Mouse (Mus musculus): Measurements from ENCODE around the gene Actn4. TPM values are rescaled to one million over a fixed set of nuclear protein-coding genes. Genes with fewer than 3 reads are reported as not detected.
"Not testable (repeated sequence)": the region's sequence is repeated elsewhere in the genome, so short reads cannot be mapped to it uniquely, and the experiment has no call there.

The Actn4 gene
- polyA plus RNA-seq, 1 experiment from 2014 or later = 260 TPM

DNA sequence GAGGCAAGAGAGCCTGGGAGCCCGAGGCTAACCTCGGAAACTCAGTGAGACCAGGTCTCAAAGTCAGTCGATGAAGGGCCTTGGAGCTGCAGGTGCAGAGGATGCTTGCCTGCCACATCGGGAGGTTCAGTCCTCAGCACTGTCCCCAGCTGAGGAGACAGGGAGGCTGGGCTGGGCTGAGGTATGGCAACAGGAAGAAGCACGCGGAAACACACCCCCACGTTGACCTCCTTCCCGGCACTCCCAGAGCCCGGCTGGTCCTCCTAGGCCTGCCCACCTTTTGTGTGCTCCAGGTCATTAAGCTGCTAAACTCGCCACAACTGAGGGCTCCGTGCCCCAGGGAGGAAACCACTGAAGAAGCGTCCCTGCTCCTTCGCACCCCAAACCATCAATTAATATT lies 80.9 kb downstream of the Actn4 start, which contains the start of gene Capn12:
Gene Capn12, plus strand, starts transcription at position 224 of the 400 bp plus-strand sequence.
- Histone ChIP-seq H3K4me1 (peaks cover 21% of the 10 kb centered on the region), H3K9me3 (no peaks in the 10 kb centered on the region), H3K27me3 (replicated peaks; ENCODE audit: low read depth, poor library complexity, severe bottlenecking) (peaks cover 7% of the 10 kb centered on the region; the same call in 1 of the 2 replicates), H3K36me3 (replicated peaks) (no peaks in the 10 kb centered on the region), H3K4me3 (no peak within 1 kb of the TSS), H3K27ac (replicated peaks) (peak within 1 kb of the TSS; percentile 54)
- WGBS = 41% methylated on average over 13 of the region's 13 CpGs
- DNase-seq (ENCODE audit: low spot score) = no peak

- H3K9me3 ChIP-seq = no peaks in the 10 kb centered on the region
- H3K27ac ChIP-seq (replicated peaks) = no peak overlapping the region; the same call in 1 of the 2 replicates
- DNase-seq (ENCODE audit: low spot score) = no peak
- WGBS = 71% methylated on average over 10 of the region's 10 CpGs
- peaks cover 25% of the 10 kb centered on the region for H3K4me1 ChIP-seq
- no peak overlapping the region for H3K4me3 ChIP-seq
- 0 out of 2 replicates have a peak, but pooled peaks cover under 1% of the 10 kb centered on the region for H3K27me3 ChIP-seq (replicated peaks; ENCODE audit: low read depth, poor library complexity, severe bottlenecking)
- no peaks in the 10 kb centered on the region for H3K36me3 ChIP-seq (replicated peaks)
These were observed 81.6 kb downstream of the Actn4 start for GRCm38 (mm10) chr7:28880554-28880953.

DNA sequence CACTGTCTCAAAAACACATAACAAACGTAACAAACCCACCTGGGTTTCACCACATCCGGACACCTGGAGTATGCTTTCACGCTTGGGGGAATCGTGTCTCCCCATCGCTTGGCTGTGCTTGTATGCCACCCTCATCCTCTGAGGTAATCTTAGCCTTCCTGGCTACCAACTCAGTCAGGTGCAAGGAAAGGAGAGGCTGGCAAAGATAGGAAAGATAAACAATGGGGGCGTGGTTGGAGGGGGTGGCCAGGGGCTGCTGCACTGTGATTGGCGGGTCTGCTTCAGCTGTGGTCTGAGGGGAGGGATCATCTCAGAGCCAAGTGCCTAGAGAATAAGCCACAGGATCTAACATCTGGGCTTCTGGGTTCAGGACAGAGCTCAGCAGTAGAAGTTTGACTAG lies 82.5 kb downstream of the Actn4 start:
- WGBS = 75% methylated on average over 7 of the region's 7 CpGs
- H3K4me1 ChIP-seq = peaks cover 26% of the 10 kb centered on the region
- DNase-seq (ENCODE audit: low spot score) = no peak
- H3K27ac ChIP-seq (replicated peaks) = no peak overlapping the region
- H3K36me3 ChIP-seq (replicated peaks) = no peaks in the 10 kb centered on the region
- no peaks in the 10 kb centered on the region for H3K9me3 ChIP-seq
- no peaks in the 10 kb centered on the region for H3K27me3 ChIP-seq (replicated peaks; ENCODE audit: low read depth, poor library complexity, severe bottlenecking)
- H3K4me3 ChIP-seq = no peak overlapping the region

GRCm38 (mm10) chr7:28877856-28878255 lies 84.3 kb downstream of the Actn4 start:
- Histone ChIP-seq H3K27ac (replicated peaks) (no peak overlapping the region), H3K36me3 (replicated peaks) (no peaks in the 10 kb centered on the region), H3K27me3 (replicated peaks; ENCODE audit: low read depth, poor library complexity, severe bottlenecking) (no peaks in the 10 kb centered on the region), H3K4me1 (peaks cover 37% of the 10 kb centered on the region), H3K4me3 (no peak overlapping the region), H3K9me3 (no peaks in the 10 kb centered on the region)
- 84% methylated on average over 4 of the region's 4 CpGs for WGBS
- DNase-seq (ENCODE audit: low spot score) = peak; percentile 7

DNA sequence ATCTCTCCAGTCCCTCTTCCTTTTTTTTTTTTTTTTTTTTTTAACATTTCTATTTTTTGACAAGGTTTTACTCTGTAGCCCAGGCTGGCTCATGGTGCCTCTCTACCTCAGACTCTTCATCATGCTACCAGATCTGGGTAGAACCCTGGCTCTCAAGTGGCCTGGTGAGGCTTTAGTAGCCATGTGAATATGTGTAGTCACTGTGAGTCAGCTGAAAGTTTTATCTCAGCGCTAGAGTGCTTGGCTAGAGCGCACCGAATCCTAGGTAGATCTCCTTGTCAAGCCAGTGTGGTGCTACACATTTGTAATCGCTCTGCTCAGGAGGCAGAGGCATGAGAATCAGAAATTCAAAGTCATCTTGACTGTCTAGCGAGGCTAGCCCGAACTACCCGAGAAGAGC lies 85.0 kb downstream of the Actn4 start:
- 91% methylated on average over 7 of the region's 7 CpGs for WGBS
- no peak for DNase-seq (ENCODE audit: low spot score)
- Histone ChIP-seq H3K27ac (replicated peaks) (no peak overlapping the region), H3K4me1 (peaks cover 36% of the 10 kb centered on the region), H3K4me3 (no peak overlapping the region), H3K9me3 (no peaks in the 10 kb centered on the region), H3K36me3 (replicated peaks) (no peaks in the 10 kb centered on the region), H3K27me3 (replicated peaks; ENCODE audit: low read depth, poor library complexity, severe bottlenecking) (no peaks in the 10 kb centered on the region)

DNA sequence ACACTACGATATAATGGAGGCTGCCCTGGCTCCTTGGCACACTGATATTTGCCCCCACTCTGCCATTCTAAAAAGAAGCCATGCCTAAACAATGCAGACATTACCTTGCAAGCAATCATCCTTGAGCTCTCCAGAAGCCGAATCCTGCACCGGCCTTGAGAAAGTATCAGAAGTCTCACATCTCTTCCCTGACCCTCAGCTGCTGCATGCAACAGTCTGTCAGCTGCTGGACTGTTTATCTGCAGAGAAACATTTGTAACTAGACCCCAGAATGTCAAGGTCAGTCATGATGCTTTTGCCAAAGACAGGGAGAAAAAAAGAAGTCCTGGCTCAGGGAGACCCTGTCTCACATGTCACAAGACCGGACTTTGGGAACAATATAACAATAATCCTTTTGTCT lies 86.0 kb downstream of the Actn4 start:
- Histone ChIP-seq H3K4me1 (peaks cover 25% of the 10 kb centered on the region), H3K4me3 (no peak overlapping the region), H3K27me3 (replicated peaks; ENCODE audit: low read depth, poor library complexity, severe bottlenecking) (no peaks in the 10 kb centered on the region), H3K36me3 (replicated peaks) (no peaks in the 10 kb centered on the region), H3K9me3 (no peaks in the 10 kb centered on the region), H3K27ac (replicated peaks) (no peak overlapping the region)
- 72% methylated on average over 4 of the region's 4 CpGs for WGBS
- DNase-seq (ENCODE audit: low spot score) = no peak

GRCm38 (mm10) chr7:28874565-28874964 lies 87.6 kb downstream of the Actn4 start:
- Histone ChIP-seq H3K4me3 (no peak overlapping the region), H3K36me3 (replicated peaks) (no peaks in the 10 kb centered on the region), H3K27ac (replicated peaks) (no peak overlapping the region), H3K27me3 (replicated peaks; ENCODE audit: low read depth, poor library complexity, severe bottlenecking) (no peaks in the 10 kb centered on the region), H3K9me3 (no peaks in the 10 kb centered on the region), H3K4me1 (peaks cover 18% of the 10 kb centered on the region)
- 72% methylated on average over 2 of the region's 2 CpGs for WGBS
- no peak for DNase-seq (ENCODE audit: low spot score)

DNA sequence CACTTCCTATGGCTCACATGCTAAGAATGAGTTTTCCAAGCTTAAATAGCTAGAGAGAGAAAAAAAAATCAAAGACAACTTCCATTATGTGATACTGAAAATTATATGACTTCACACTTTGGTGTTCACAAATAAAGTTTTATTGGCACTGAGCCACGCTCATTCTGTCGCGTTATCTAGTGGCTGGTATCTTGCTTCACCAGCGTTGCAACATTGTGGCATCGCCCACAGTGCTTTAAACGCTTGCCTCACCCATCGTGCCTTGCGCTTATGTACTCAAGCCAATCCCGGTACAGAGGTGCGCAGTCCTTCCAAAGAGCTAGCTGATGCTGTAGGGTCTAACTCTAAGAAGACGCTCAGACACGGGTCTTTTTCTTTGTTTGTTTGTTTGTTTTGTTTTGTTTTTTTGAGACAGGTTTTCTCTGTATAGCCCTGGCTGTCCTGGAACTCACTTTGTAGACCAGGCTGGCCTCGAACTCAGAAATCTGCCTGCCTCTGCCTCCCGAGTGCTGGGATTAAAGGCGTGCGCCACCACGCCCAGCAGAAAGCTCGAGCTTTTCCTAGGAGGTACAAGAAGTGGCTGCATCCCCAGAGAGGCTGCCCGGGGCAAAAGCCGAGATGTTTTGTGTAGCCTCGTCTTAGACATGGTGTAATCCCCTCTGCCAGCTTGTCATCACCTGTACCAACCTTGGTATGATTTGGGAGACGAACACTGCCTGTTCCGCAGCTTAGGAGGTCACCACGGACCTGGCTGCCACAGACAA lies 91.1 kb downstream of the Actn4 start:
- DNase-seq (ENCODE audit: low spot score) = no peak
- peaks cover 24% of the 10 kb centered on the region for H3K4me1 ChIP-seq
- H3K27me3 ChIP-seq (replicated peaks; ENCODE audit: low read depth, poor library complexity, severe bottlenecking) = no peaks in the 10 kb centered on the region
- no peaks in the 10 kb centered on the region for H3K9me3 ChIP-seq
- WGBS = 89% methylated on average over 24 of the region's 24 CpGs
- H3K27ac ChIP-seq (replicated peaks) = no peak overlapping the region
- H3K36me3 ChIP-seq (replicated peaks) = no peaks in the 10 kb centered on the region
- no peak overlapping the region for H3K4me3 ChIP-seq

DNA sequence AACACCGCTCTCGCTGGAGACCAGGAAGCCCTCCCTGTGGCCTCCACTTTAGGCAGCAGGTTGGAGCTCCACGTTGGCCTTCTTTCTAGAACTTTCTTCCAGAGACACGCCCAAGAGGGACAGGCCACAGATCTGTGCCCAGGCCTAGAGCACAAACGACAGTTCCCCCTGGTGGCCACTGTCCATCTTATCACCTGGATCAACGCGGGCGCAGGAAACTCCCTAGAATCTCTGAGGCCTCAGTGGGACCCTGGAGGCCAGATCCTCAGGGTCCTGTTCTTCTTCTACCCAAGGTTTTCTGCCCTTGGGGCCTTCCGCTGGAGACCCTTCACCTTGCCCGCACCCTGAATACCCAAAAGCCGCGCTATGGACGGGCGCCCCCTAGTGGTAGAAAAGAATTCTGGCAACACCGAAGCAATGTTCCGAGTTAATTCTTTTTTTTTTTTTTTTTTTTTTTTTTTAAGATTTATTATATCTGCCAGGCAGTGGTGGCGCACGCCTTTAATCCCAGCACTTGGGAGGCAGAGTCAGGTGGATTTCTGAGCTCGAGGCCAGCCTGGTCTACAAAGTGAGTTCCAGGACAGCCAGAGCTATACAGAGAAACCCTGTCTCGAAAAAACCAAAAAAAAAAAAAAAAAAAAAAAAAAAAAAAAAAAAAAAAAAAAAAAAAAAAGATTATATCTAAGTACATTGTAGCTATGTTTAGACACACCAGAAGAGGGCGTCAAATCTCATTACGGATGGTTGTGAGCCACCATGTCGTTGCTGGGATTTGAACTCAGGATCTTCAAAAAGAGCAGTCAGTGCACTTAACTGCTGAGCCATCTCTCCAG lies 94.4 kb downstream of the Actn4 start:
- not testable (repeated sequence) for H3K36me3 ChIP-seq (replicated peaks); H3K27me3 ChIP-seq (replicated peaks; ENCODE audit: low read depth, poor library complexity, severe bottlenecking); H3K9me3 ChIP-seq
- DNase-seq (ENCODE audit: low spot score) = peak; percentile 80
- H3K4me1 ChIP-seq = peaks cover 26% of the 10 kb centered on the region
- WGBS = 29% methylated on average over 23 of the region's 23 CpGs
- peak overlapping the region; percentile 32 for H3K4me3 ChIP-seq
- peak overlapping the region; percentile 71 for H3K27ac ChIP-seq (replicated peaks)

DNA sequence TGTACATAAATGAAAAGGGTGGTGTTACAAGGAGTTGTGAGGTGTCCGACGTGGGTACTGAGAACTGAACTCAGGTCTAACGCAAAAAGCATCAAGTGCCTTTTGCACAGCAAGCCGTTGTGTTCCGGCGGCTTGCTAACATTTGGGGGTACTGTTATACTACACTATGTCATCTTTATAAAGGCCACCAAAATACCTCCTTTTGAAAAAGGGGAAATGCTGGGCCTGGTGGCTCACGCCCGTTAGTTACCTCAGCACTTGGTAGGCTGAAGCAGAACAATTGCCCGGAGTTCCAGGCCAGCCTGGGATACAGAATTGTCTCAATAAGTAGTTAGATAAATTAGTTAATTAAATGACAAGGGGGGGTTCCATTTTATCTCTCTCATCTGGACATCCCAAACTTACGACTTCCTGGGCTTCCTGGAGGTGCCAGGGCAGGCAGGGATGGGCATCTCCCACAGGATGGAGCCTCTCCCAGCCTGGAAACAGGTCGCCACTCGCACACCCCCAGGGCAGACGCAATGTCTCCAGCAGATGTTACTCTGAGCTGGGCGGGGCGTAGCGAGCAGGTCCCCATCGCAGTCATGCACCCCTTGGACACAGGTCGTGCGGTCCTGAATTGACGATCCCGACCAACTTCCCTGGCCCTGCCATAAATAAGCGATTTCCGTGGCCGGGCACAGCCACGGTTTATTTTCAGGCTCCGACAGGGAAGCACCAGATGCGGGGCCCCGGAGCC lies 95.2 kb downstream of the Actn4 start:
- DNase-seq (ENCODE audit: low spot score) = no peak
- no peaks in the 10 kb centered on the region for H3K9me3 ChIP-seq
- no peaks in the 10 kb centered on the region; the same call in none of the 2 replicates for H3K27me3 ChIP-seq (replicated peaks; ENCODE audit: low read depth, poor library complexity, severe bottlenecking)
- H3K4me1 ChIP-seq = peaks cover 26% of the 10 kb centered on the region
- 91% methylated on average over 28 of the region's 28 CpGs for WGBS
- no peaks in the 10 kb centered on the region for H3K36me3 ChIP-seq (replicated peaks)
- 0 out of 2 replicates have a peak overlapping the region, but pooled peaks have one; percentile 32 for H3K4me3 ChIP-seq
- peak overlapping the region; percentile 71 for H3K27ac ChIP-seq (replicated peaks)

- peak overlapping the region; percentile 46 for H3K4me3 ChIP-seq
- peak overlapping the region; percentile 32 for H3K27ac ChIP-seq (replicated peaks)
- 45% methylated on average over 33 of the region's 33 CpGs for WGBS
- peaks cover 26% of the 10 kb centered on the region for H3K4me1 ChIP-seq
- no peaks in the 10 kb centered on the region; the same call in none of the 2 replicates for H3K27me3 ChIP-seq (replicated peaks; ENCODE audit: low read depth, poor library complexity, severe bottlenecking)
- no peaks in the 10 kb centered on the region for H3K36me3 ChIP-seq (replicated peaks)
- peak; percentile 79 for DNase-seq (ENCODE audit: low spot score)
- H3K9me3 ChIP-seq = no peaks in the 10 kb centered on the region
These were observed 96.4 kb downstream of the Actn4 start for GRCm38 (mm10) chr7:28865481-28866300.

Measured in embryonic facial prominence, embryonic 10.5 days (tissue).